Mouse (Mus musculus) ES-Bruce4 (cell line): Measurements from ENCODE around the gene Gde1.

Source experiments
- CTCF ChIP-seq: IDR thresholded peaks from one replicate; pipeline ENCODE4 v1.8.1; 2011; ENCODE audit warnings: low read depth, low read length
- POLR2A ChIP-seq: IDR thresholded peaks from one replicate; pipeline ENCODE4 v1.8.1; 2011; ENCODE audit warnings: low read length; ENCODE audit not compliant: insufficient read depth

DNA sequence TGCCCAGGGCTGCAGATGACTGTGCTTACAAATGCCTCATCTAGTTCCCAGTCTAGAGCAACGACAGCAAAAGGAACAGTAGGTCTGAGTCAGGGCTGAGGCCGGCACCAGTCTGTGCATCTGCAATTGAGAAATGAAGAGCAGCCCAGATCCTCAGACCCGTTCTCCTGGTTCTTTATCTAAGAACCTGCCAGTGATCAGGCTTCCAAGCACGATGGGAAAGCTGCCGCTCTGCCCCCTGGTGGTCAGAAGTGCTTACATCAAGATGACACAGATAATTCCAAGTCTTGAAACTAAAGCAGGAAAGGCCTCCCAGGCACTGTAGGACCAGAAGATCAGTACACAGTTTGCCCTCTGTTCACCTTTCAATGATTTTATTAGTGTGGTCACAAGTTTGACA is 17.4 kb downstream of the Gde1 start:
- TF ChIP-seq CTCF (peak; percentile 73), POLR2A (no peak)
